Mouse (Mus musculus) left cerebral cortex, postnatal 14 days (tissue): ENCODE data around the gene Smoc2. TPM values are rescaled to one million over a fixed set of nuclear protein-coding genes. Genes with fewer than 3 reads are reported as not detected.

Source experiments
- DNase-seq, 2 experiments: peaks; one replicate each; pipeline ENCODE4 v3.0.0; 2021 to 2022; ENCODE audit warnings: low spot score in 2 of 2, mixed read lengths in 1 of 2
- intact Hi-C: fragments of 180-260 bp; cut with DNase I; formaldehyde crosslinking; loops from one replicate; pipeline ENCODE4 v1.15.1; 2025
- total RNA-seq, 2 experiments: library from RNA; stranded (reverse); gene quantifications; 2 replicates each; pipeline ENCODE4 v1.2.3; 2021

The Smoc2 gene
- total RNA-seq, 2 experiments from 2014 or later: 7.4 to 9.0 TPM

DNA sequence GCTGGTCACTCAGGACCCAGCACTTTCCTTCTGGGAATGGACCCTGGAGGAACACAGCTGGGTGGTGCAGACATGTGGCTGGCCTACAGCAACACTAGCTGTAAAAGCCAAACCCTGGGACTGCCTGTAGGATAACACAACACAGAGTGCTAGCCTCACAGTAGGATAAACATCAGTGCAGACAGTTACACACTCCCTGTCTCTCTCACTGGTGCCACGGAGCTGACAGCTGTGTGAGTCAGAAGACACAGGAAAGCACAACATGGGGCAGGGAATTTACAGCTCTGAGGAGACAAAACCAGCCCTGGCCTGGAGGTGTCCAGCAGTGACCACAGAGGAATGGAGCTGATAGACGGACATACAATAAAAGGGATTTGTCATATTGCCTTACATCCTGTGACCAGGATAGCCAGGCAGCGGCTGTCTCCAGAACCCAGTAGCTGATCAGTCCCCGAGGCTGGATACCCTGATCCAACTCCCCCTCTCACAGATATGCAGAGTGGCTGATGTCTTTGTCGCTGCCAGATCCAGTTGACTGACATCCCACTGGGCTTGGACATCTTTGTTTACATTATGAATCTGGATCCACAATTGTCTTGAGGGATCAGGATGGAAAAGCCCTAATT is 60.7 kb downstream of the Smoc2 start:
- intact Hi-C loops: no loop called here
- no peak for DNase-seq

- no peak for DNase-seq
- intact Hi-C loops: no loop called here
Measured at GRCm38 (mm10) chr17:14340736-14341135, 61.4 kb downstream of the Smoc2 start.

GRCm38 (mm10) chr17:14342511-14342910 is 63.2 kb downstream of the Smoc2 start:
- intact Hi-C loops: no loop called here

DNA sequence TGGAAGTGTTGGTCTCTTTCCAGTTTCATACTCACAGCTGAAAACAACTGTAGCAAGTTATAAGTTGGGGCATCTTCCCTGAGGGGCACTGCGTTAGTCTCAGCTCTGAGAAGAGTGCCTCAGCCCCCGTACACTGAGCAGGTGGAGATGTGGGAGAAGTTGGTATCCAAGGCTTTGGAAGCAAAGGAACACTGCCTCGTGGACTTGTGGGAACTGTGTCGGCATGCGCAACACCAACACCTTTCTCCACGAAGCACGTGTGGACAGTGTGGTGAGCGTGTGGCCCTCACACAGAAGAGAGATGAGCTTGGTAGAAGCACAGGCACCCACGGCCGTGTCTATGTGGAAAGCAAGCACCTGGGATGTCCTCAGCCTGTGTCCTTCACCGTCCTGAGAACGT is 64.1 kb downstream of the Smoc2 start:
- DNase-seq: no peak
- intact Hi-C loops: no loop called here

More at GRCm38 (mm10) chr17:14342511-14342910, 63.2 kb downstream of the Smoc2 start:
- no peak for DNase-seq

GRCm38 (mm10) chr17:14345556-14345955 is 66.2 kb downstream of the Smoc2 start:
- intact Hi-C loops: no loop called here
- DNase-seq: no peak

DNA sequence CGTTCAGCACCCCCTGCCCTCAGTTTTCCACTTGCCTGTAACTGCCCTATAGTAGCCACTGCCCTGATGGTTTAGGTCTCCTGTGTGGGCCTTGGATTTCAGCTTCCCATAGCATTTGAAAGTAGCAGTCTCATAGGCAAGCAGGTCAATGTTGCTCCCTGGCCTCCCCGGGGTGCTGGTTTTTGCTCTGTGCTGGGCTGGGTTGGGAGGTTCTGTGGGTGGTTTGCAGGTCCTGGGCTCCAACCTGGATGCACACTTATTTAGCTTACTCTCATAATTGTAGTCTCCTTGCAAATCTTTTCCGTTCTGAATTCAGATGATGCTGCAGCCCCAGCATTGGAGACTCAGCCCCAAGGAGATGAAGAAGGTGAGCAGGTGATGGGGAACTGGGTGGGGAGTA is 67.6 kb downstream of the Smoc2 start:
- DNase-seq: no peak
- intact Hi-C loops: no loop called here

DNA sequence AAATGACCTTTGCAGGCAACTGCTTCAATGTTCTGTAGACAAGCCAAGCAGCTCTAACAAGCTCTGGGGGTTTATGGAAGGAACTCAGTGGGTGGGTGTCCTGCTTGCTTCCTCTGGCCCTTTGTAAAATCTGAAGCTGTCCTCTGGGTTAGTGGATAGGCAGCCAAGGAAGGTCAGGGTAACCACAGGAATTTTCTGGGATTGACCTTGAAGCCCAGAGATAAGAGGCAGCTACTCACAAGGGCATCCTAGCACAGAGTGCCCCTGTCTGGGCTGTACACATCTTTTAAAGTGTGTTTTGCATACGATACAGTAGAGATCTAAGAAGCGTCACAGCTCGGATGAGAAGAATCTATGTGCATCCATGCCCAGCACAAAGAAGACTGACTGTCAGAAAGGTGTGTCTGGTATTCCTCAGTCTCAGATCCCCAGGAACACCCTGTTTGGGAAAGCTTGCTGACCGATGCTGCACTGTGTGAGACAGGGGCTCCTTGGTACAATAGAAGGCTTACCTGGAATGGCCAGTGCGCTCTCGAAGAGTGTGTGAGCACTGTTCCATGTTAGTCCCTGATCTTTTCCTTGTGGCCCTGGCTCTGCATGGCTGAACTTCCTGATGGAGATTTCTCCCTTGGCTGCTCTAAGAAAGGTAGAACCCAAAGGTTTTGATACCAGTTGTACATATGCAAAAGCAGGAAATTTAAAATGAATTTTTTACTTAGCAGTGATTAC is 69.9 kb downstream of the Smoc2 start:
- DNase-seq: no peak
- intact Hi-C loops: no loop called here

GRCm38 (mm10) chr17:14353219-14354079 is 74.1 kb downstream of the Smoc2 start:
- intact Hi-C loops: no loop called here

GRCm38 (mm10) chr17:14361511-14361910 is 82.2 kb downstream of the Smoc2 start:
- intact Hi-C loops: no loop called here
- DNase-seq: no peak

More at GRCm38 (mm10) chr17:14353219-14354079, 74.1 kb downstream of the Smoc2 start:
- no peak for DNase-seq

DNA sequence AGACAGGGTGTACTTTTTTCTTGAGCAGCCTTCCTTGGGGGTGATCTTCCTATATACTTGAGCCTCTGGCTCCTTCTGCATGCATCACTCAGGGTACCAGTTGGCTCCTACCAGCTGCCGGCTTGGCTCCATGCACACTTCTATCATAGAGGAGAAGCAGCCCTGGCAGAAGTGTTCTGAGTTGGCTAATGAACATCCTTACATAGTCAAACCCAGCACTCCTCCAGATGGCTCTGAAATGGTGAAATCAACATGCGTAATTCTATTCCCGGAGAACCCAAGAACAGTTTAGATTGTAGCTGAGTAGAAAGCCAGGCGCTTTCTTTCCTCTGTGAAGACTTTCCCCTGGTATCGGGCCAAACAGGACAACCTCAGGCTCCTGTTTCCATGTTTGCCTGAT is 91.2 kb downstream of the Smoc2 start:
- DNase-seq: peak; percentile 52 to 76
- intact Hi-C loops: no loop called here

GRCm38 (mm10) chr17:14371606-14372005 is 92.3 kb downstream of the Smoc2 start:
- intact Hi-C loops: no loop called here

GRCm38 (mm10) chr17:14372324-14373145 is 93.2 kb downstream of the Smoc2 start:
- peak; percentile 24 to 54 for DNase-seq
- intact Hi-C loops: no loop called here

More at GRCm38 (mm10) chr17:14371606-14372005, 92.3 kb downstream of the Smoc2 start:
- no peak for DNase-seq

GRCm38 (mm10) chr17:14378692-14379446 is 99.6 kb downstream of the Smoc2 start:
- intact Hi-C loops: no loop called here
- no peak for DNase-seq

DNA sequence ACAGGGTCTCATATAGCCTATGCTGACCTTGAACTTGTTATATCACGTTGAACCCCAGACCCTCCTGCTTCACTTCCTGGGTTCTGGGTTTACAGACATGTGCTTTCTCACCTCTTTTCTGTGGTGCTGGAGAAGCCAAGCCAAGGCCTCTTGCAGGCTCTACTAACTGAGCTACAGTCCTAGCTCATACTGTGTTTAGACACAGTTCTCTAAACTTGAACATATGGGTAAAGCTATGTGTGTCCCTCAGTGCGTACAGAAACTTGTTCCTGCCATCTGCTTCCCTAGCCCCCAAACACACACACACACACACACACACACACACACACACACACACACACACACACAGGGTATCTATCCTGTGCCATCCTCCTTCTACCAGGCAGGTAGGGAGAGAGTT is 100.2 kb downstream of the Smoc2 start:
- DNase-seq: no peak
- intact Hi-C loops: no loop called here

- intact Hi-C loops: no loop called here
- DNase-seq: no peak
Measured at GRCm38 (mm10) chr17:14379966-14380365, 100.7 kb downstream of the Smoc2 start.

GRCm38 (mm10) chr17:14380526-14380925 is 101.2 kb downstream of the Smoc2 start:
- DNase-seq: no peak
- intact Hi-C loops: no loop called here

DNA sequence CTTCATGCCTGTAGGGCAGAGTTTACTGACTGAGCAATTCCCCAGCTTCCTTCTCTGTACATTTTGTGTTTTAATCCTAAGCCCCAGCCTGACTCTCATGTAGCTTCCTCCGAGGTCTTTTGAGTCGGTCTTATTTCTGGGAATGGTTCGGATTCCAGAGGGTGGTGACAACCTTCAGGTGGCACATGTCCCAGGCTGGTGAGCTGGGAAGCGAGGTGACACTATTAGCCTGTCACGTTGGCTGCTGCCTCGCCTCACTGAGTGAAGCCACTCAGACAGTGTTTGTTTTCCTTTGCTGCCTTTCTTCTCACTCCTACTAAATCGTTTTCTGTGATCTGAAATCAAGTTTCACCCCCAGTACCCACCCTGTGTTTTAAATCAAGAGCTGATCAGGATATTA is 102.2 kb downstream of the Smoc2 start:
- intact Hi-C loops: no loop called here
- no peak for DNase-seq

DNA sequence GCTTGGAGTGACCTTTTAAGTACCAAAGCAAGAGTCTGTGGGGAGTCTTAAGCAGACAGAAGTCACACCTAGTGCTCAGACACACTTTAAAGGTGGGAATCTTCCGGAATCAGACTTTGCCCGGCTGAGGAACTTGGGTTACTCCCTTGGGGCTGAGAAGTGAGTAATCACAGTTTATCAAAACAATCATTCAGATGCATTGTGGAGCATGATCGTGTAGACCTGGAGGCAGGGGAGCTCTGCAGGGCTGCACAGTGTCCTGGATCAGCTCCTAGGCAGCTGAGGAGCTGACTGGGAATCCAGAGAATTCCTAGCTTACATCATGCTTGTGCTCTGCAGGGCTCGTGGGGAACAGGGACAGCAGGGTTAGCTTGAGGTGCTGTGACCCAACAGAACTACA is 104.7 kb downstream of the Smoc2 start:
- no peak for DNase-seq
- intact Hi-C loops: no loop called here

DNA sequence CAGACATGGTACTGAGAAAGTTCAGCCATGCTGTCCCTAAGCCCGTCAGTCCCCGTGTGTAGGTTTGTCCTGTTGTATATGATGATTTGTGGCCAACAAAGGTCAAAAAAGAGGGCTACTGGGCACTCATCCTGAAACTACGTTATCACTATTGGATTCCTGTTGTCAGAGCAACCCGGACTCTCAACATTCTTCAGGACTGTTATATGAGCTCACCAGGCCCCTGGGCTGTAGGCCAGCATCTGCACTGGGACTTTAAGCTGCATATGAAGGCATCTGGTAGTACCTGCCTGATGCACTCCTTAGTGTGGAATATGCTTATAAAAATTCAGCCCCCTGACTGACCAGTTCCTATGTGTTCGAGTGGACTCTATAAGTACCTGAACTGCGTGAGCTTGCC is 105.7 kb downstream of the Smoc2 start:
- intact Hi-C loops: no loop called here

More for the DNA sequence above, 105.7 kb downstream of the Smoc2 start:
- DNase-seq: no peak
